Mouse (Mus musculus): ENCODE measurements at regions not wholly inside any gene's neighbourhood (a gene's known extent, or its start where the extent isn't known, plus 50 kb on each side); places are given as distances from the start of the nearest gene placed in this dataset.

DNA sequence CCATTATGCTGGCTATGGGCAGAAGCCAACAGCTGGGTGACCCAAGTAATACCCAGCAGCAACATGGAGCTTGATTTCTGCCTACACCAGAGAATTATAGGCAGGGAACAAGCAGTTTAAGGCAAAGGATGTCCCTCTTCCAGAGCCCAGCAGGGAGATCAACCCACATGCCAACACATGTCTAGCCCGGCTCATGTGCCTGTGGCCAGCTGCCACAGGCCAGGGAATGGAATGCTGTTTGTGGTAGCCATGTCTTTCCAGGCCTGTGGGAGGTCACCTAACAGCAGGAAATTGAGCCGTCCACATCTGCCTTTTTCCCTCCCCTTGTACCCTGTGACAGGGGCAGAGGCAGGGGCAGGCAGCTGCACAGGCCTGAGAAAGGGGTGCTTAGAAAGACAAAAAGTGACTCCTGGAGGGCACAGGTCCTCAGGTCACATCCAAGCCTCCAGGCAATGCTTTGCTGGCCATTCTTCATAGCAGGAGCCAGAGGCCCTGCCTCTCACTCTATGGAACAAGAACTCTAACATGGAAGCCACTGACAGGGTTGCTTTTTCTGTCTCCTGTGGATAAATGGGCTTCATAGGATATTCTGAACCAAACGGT lies 163.8 kb downstream of the 3110018I06Rik start:
- Histone ChIP-seq H3K4me3 (ENCODE audit: insufficient read depth, low read length) (no peak overlapping the region), H3K4me1 (ENCODE audit: control insufficient read depth, insufficient read depth, low read length) (no peaks in the 10 kb centered on the region), H3K27ac (ENCODE audit: insufficient read depth, low read length) (no peak overlapping the region)
- no peak for TF ChIP-seq CTCF (IDR thresholded peaks at IDR 0.05; ENCODE audit: extremely low read depth, insufficient read depth, low read length)
- TF ChIP-seq POLR2A (IDR thresholded peaks at IDR 0.05; ENCODE audit: extremely low read depth, insufficient read depth, low read length) = no peak

GRCm38 (mm10) chr12:107653131-107653530 lies 164.7 kb downstream of the 3110018I06Rik start:
- Histone ChIP-seq H3K4me1 (ENCODE audit: control insufficient read depth, insufficient read depth, low read length) (no peaks in the 10 kb centered on the region; the same call in 1 of the 2 replicates), H3K27ac (ENCODE audit: insufficient read depth, low read length) (no peak overlapping the region), H3K4me3 (ENCODE audit: insufficient read depth, low read length) (no peak overlapping the region)
- TF ChIP-seq CTCF (IDR thresholded peaks at IDR 0.05; ENCODE audit: extremely low read depth, insufficient read depth, low read length) (no peak), POLR2A (IDR thresholded peaks at IDR 0.05; ENCODE audit: extremely low read depth, insufficient read depth, low read length) (no peak)

DNA sequence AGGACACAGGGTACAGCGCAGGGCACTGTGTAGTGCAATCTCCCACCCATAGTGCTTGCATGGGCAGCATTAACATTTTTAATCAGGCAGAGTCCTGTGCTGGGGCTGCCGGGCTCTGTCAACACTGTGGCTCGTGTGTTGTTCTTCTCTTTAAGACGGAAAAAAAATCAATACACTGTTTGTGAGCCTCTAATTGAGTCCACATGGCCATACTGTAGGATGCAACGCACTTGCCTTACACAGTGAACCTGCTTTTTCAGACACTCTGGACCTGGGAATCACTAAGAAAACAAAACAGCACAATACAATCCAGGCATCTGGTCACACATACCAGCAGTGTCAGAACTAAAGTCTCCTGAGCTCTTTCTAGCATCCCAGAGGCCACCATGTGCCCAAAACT lies 168.4 kb downstream of the 3110018I06Rik start:
- TF ChIP-seq CTCF (IDR thresholded peaks at IDR 0.05; ENCODE audit: extremely low read depth, insufficient read depth, low read length) = no peak
- H3K4me1 ChIP-seq (ENCODE audit: control insufficient read depth, insufficient read depth, low read length) = no peaks in the 10 kb centered on the region; the same call in 1 of the 2 replicates
- H3K27ac ChIP-seq (ENCODE audit: insufficient read depth, low read length) = no peak overlapping the region
- H3K4me3 ChIP-seq (ENCODE audit: insufficient read depth, low read length) = no peak overlapping the region

DNA sequence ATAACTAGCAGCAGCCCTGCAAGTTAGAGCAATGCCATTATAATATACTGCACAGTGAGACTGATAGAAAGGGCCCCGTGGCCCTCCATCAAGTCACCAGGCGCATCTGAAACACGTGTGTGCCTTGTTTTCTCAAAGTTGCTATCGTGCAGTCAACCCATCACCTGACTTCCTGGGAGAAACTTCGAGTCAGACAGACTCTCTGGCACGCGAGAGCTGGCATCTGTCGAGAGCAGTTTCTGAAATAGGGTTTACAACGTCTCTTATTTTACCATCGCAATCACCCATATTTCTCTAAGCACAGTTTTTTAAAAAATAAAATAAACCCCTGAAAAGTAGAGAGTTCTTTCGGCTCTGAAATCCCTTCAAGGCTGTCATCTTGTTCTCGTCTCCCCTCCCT lies 169.8 kb downstream of the 3110018I06Rik start:
- Histone ChIP-seq H3K4me3 (ENCODE audit: insufficient read depth, low read length) (no peak overlapping the region), H3K27ac (ENCODE audit: insufficient read depth, low read length) (no peak overlapping the region), H3K4me1 (ENCODE audit: control insufficient read depth, insufficient read depth, low read length) (no peaks in the 10 kb centered on the region; the same call in 1 of the 2 replicates)
- TF ChIP-seq CTCF (IDR thresholded peaks at IDR 0.05; ENCODE audit: extremely low read depth, insufficient read depth, low read length) = no peak
- no peak for TF ChIP-seq POLR2A (IDR thresholded peaks at IDR 0.05; ENCODE audit: extremely low read depth, insufficient read depth, low read length)

DNA sequence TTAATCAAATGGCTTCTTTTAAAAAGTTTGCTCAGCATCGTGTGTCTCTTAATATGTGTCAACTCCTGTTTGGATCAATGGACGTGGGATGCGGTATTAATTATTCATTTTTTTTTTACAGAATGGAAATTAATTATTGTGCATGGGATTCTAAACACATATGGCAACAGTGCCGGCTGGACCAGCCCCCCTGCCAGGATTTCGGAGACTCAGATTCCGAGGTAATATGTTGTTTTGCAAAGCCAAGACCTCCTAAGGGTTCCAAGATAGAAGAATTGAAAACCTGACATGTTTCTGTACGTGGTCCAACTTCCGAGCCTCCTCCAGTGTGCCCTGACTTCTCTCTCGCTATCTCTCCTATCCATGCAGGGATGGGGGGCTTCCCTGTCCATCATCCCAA lies 170.4 kb downstream of the 3110018I06Rik start:
- Histone ChIP-seq H3K4me1 (ENCODE audit: control insufficient read depth, insufficient read depth, low read length) (no peaks in the 10 kb centered on the region; the same call in 1 of the 2 replicates), H3K27ac (ENCODE audit: insufficient read depth, low read length) (no peak overlapping the region), H3K4me3 (ENCODE audit: insufficient read depth, low read length) (no peak overlapping the region)
- TF ChIP-seq CTCF (IDR thresholded peaks at IDR 0.05; ENCODE audit: extremely low read depth, insufficient read depth, low read length) (no peak), POLR2A (IDR thresholded peaks at IDR 0.05; ENCODE audit: extremely low read depth, insufficient read depth, low read length) (no peak)

DNA sequence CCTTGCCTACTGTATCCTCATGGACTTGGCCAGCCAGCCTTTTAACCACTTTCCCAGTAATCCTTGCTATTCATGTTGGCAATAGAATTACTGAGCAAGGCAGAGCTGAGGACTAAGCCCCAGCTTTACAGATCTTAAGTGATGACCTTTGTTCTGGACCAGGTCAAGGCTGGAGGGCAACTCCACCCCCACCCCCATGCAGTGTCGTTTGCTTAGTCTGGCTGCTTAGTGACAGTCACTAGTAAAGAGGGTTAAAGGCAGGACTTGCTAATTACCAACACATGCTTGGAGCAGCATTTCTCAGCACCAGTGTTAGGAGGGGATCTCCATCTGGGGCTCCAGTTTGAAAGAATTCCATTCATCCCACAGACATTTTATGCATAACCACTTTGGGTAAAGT lies 174.2 kb downstream of the 3110018I06Rik start:
- TF ChIP-seq POLR2A (IDR thresholded peaks at IDR 0.05; ENCODE audit: extremely low read depth, insufficient read depth, low read length) (no peak), CTCF (IDR thresholded peaks at IDR 0.05; ENCODE audit: extremely low read depth, insufficient read depth, low read length) (no peak)
- H3K4me1 ChIP-seq (ENCODE audit: control insufficient read depth, insufficient read depth, low read length) = no peaks in the 10 kb centered on the region; the same call in 1 of the 2 replicates
- no peak overlapping the region for H3K27ac ChIP-seq (ENCODE audit: insufficient read depth, low read length)
- H3K4me3 ChIP-seq (ENCODE audit: insufficient read depth, low read length) = no peak overlapping the region

- no peak overlapping the region for H3K4me3 ChIP-seq (ENCODE audit: insufficient read depth, low read length)
- H3K4me1 ChIP-seq (ENCODE audit: control insufficient read depth, insufficient read depth, low read length) = no peaks in the 10 kb centered on the region
- TF ChIP-seq CTCF (IDR thresholded peaks at IDR 0.05; ENCODE audit: extremely low read depth, insufficient read depth, low read length) (no peak), POLR2A (IDR thresholded peaks at IDR 0.05; ENCODE audit: extremely low read depth, insufficient read depth, low read length) (no peak)
- H3K27ac ChIP-seq (ENCODE audit: insufficient read depth, low read length) = no peak overlapping the region
These were observed 179.4 kb downstream of the 3110018I06Rik start for GRCm38 (mm10) chr12:107667836-107668235.

DNA sequence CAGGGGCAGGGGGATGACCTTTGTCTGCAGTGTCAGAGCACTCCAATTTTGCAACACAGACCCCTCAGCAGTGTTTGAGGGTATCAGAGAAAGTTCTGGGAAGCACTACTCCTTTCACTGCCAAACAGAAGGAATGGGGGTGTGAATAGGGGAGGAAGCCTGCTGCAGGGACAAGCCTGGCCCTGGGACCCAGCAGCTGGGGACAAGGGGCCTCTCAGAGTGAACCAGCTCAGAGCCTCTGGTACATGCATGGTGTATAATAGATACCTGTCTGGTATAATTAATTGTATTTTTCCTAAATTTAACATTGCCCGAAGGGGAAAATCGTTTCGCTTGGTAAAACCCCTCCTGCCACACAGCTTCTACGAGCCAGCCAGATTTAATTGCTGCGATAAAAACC lies 180.6 kb downstream of the 3110018I06Rik start:
- Histone ChIP-seq H3K4me1 (ENCODE audit: control insufficient read depth, insufficient read depth, low read length) (no peaks in the 10 kb centered on the region), H3K4me3 (ENCODE audit: insufficient read depth, low read length) (no peak overlapping the region), H3K27ac (ENCODE audit: insufficient read depth, low read length) (no peak overlapping the region)
- TF ChIP-seq POLR2A (IDR thresholded peaks at IDR 0.05; ENCODE audit: extremely low read depth, insufficient read depth, low read length) = no peak
- no peak for TF ChIP-seq CTCF (IDR thresholded peaks at IDR 0.05; ENCODE audit: extremely low read depth, insufficient read depth, low read length)

- Histone ChIP-seq H3K27ac (ENCODE audit: insufficient read depth, low read length) (no peak overlapping the region), H3K4me3 (ENCODE audit: insufficient read depth, low read length) (no peak overlapping the region), H3K4me1 (ENCODE audit: control insufficient read depth, insufficient read depth, low read length) (no peaks in the 10 kb centered on the region)
- no peak for TF ChIP-seq CTCF (IDR thresholded peaks at IDR 0.05; ENCODE audit: extremely low read depth, insufficient read depth, low read length)
- TF ChIP-seq POLR2A (IDR thresholded peaks at IDR 0.05; ENCODE audit: extremely low read depth, insufficient read depth, low read length) = no peak
These were observed 181.0 kb downstream of the 3110018I06Rik start for GRCm38 (mm10) chr12:107669450-107669849.

- Histone ChIP-seq H3K27ac (ENCODE audit: insufficient read depth, low read length) (no peak overlapping the region), H3K4me3 (ENCODE audit: insufficient read depth, low read length) (no peak overlapping the region), H3K4me1 (ENCODE audit: control insufficient read depth, insufficient read depth, low read length) (no peaks in the 10 kb centered on the region)
- TF ChIP-seq POLR2A (IDR thresholded peaks at IDR 0.05; ENCODE audit: extremely low read depth, insufficient read depth, low read length) (no peak), CTCF (IDR thresholded peaks at IDR 0.05; ENCODE audit: extremely low read depth, insufficient read depth, low read length) (no peak)
These were observed 181.5 kb downstream of the 3110018I06Rik start for GRCm38 (mm10) chr12:107669910-107670309.

All from cortical plate, adult 2 months (tissue).